In genomic region chr6:92941756-92942420, GRCm38 (mm10) we compare ENCODE assay signal across 8 mouse cellular contexts. TPM values are rescaled to one million over a fixed set of nuclear protein-coding genes. Genes with fewer than 3 reads are reported as not detected.
DNase-seq lines count a peak whose midpoint lies in the region; ATAC-seq and TF ChIP-seq lines count a peak whose summit lies in the region.

No protein-coding gene starts in this region.

- no peaks in the 10 kb centered on the region for H3K9me3 ChIP-seq in forebrain, embryonic 15.5 days
- H3K9me3 ChIP-seq in intestine, embryonic 15.5 days, result no peaks in the 10 kb centered on the region
- no peaks in the 10 kb centered on the region for H3K9me3 ChIP-seq in liver, postnatal 0 days (ENCODE audit: low read length)
- no peaks in the 10 kb centered on the region for H3K9me3 ChIP-seq in neural tube, embryonic 15.5 days (replicated peaks)

- no peak overlapping the region for H3K27ac ChIP-seq in forebrain, embryonic 15.5 days (replicated peaks)
- peak overlapping the region; percentile 41 for H3K27ac ChIP-seq in intestine, embryonic 15.5 days
- H3K27ac ChIP-seq in liver, postnatal 0 days (ENCODE audit: low read depth), result peak overlapping the region; percentile 60; the same call in 1 of the 2 replicates
- H3K27ac ChIP-seq in neural tube, embryonic 15.5 days (replicated peaks), result peak overlapping the region; percentile 54; the same call in 1 of the 2 replicates

- DNase-seq in right cerebral cortex, adult 2 months (ENCODE audit: low spot score in 2 of 2), result peak; percentile 5 to 11
- no peak for DNase-seq in right cerebral cortex, postnatal 14 days
- no peak for DNase-seq in liver, postnatal 0 days
- DNase-seq in spleen, postnatal 4 days (ENCODE audit: low spot score in 2 of 2), result no peak
- DNase-seq in right cerebral cortex, postnatal 10 days (ENCODE audit: low spot score in 2 of 2), result no peak

- H3K36me3 ChIP-seq in forebrain, embryonic 15.5 days, result no peaks in the 10 kb centered on the region
- H3K36me3 ChIP-seq in intestine, embryonic 15.5 days, result no peaks in the 10 kb centered on the region
- H3K36me3 ChIP-seq in liver, postnatal 0 days (replicated peaks; ENCODE audit: insufficient read depth, low read length), result no peaks in the 10 kb centered on the region
- H3K36me3 ChIP-seq in neural tube, embryonic 15.5 days, result no peaks in the 10 kb centered on the region

- peak overlapping the region; percentile 28; the same call in 1 of the 2 replicates for H3K9ac ChIP-seq in forebrain, embryonic 15.5 days (replicated peaks)
- peak overlapping the region; percentile 64 for H3K9ac ChIP-seq in intestine, embryonic 15.5 days
- peak overlapping the region; percentile 30; the same call in 1 of the 2 replicates for H3K9ac ChIP-seq in liver, postnatal 0 days (replicated peaks)
- peak overlapping the region; percentile 34 for H3K9ac ChIP-seq in neural tube, embryonic 15.5 days (replicated peaks)

- peaks cover 37% of the 10 kb centered on the region for H3K4me1 ChIP-seq in forebrain, embryonic 15.5 days
- peaks cover 13% of the 10 kb centered on the region for H3K4me1 ChIP-seq in intestine, embryonic 15.5 days (replicated peaks)
- H3K4me1 ChIP-seq in liver, postnatal 0 days (ENCODE audit: insufficient read depth), result no peaks in the 10 kb centered on the region
- H3K4me1 ChIP-seq in neural tube, embryonic 15.5 days, result peaks cover 43% of the 10 kb centered on the region

- no peak; the same call in 1 of the 2 replicates for ATAC-seq in forebrain, embryonic 15.5 days (replicated peaks)
- peak; percentile 1; the same call in 1 of the 2 replicates for ATAC-seq in intestine, embryonic 15.5 days
- ATAC-seq in liver, postnatal 0 days, result no peak
- peak; percentile 7; the same call in 1 of the 2 replicates for ATAC-seq in neural tube, embryonic 15.5 days (ENCODE audit: low FRiP score)

- WGBS in forebrain, embryonic 15.5 days, result under 1% methylated on average over 30 of the region's 30 CpGs
- WGBS in intestine, embryonic 15.5 days, result under 1% methylated on average over 30 of the region's 30 CpGs
- under 1% methylated on average over 30 of the region's 30 CpGs for WGBS in liver, postnatal 0 days (ENCODE audit: insufficient replicate concordance)
- WGBS in neural tube, embryonic 15.5 days, result under 1% methylated on average over 30 of the region's 30 CpGs

- H3K27me3 ChIP-seq in forebrain, embryonic 15.5 days, result peaks cover 37% of the 10 kb centered on the region
- no peaks in the 10 kb centered on the region; the same call in 1 of the 2 replicates for H3K27me3 ChIP-seq in intestine, embryonic 15.5 days (replicated peaks)
- peaks cover 54% of the 10 kb centered on the region for H3K27me3 ChIP-seq in liver, postnatal 0 days (ENCODE audit: insufficient read depth, low read length)
- peaks cover 41% of the 10 kb centered on the region for H3K27me3 ChIP-seq in neural tube, embryonic 15.5 days (replicated peaks)

- no peak for TF ChIP-seq CTCF in liver, postnatal 0 days (IDR thresholded peaks at IDR 0.05; ENCODE audit: low read depth)

- peak overlapping the region; percentile 48 for H3K4me3 ChIP-seq in forebrain, embryonic 15.5 days
- peak overlapping the region; percentile 63 for H3K4me3 ChIP-seq in intestine, embryonic 15.5 days (replicated peaks)
- peak overlapping the region; percentile 49 for H3K4me3 ChIP-seq in liver, postnatal 0 days (ENCODE audit: low read depth, low read length)
- peak overlapping the region; percentile 56 for H3K4me3 ChIP-seq in neural tube, embryonic 15.5 days (replicated peaks)

- peak overlapping the region; percentile 92 for H3K4me2 ChIP-seq in forebrain, embryonic 15.5 days (replicated peaks)
- peak overlapping the region; percentile 90 for H3K4me2 ChIP-seq in intestine, embryonic 15.5 days (replicated peaks)
- peak overlapping the region; percentile 70 for H3K4me2 ChIP-seq in liver, postnatal 0 days (ENCODE audit: low read depth, low read length)
- peak overlapping the region; percentile 80 for H3K4me2 ChIP-seq in neural tube, embryonic 15.5 days

- TF ChIP-seq EP300 in liver, postnatal 0 days (IDR thresholded peaks at IDR 0.05; ENCODE audit: low read depth), result no peak

RNA-seq across cellular contexts. Expression of gene Adamts9, which starts 1.4 kb away (rescaled TPM):
- 0.73 and 1.0 TPM in 2 replicates for polyA plus RNA-seq in forebrain, embryonic 15.5 days (2015; fragmentation: Nextera tagmentation; extraction: Ambion mirVana)
- polyA plus RNA-seq in intestine, embryonic 15.5 days (2015; fragmentation: Nextera tagmentation; extraction: Ambion mirVana), result 11.2 and 17.9 TPM in 2 replicates
- polyA plus RNA-seq in liver, postnatal 0 days (2015; fragmentation: Nextera tagmentation; extraction: Ambion mirVana), result 0.77 and 0.96 TPM in 2 replicates
- 2.1 and 2.8 TPM in 2 replicates for polyA plus RNA-seq in neural tube, embryonic 15.5 days (2015; fragmentation: Nextera tagmentation; extraction: Ambion mirVana)

Comparison
In these comparisons a context has a peak if more than half of its experiments do, and no peak if none do; other contexts are left out.
1. DNase-seq: peak in right cerebral cortex, adult 2 months (2 of 2); none in right cerebral cortex, postnatal 14 days (single experiment), liver, postnatal 0 days (single experiment), spleen, postnatal 4 days (0 of 2) and right cerebral cortex, postnatal 10 days (0 of 2).
2. ATAC-seq: peak in intestine, embryonic 15.5 days (single experiment) and neural tube, embryonic 15.5 days (single experiment); none in forebrain, embryonic 15.5 days (single experiment) and liver, postnatal 0 days (single experiment).
3. Peak in every context shown above with its lines, with median percentiles within 50 percentile points of each other: H3K4me2 ChIP-seq, H3K4me3 ChIP-seq and H3K9ac ChIP-seq.